Mouse (Mus musculus) forebrain, postnatal 0 days (tissue): ENCODE data around the gene Frmd5. TPM values are rescaled to one million over a fixed set of nuclear protein-coding genes. Genes with fewer than 3 reads are reported as not detected.

Source experiments
- ATAC-seq: fragments of 200-750 bp; cut with Nextera tagmentation; 2 replicates; pipeline ENCODE4 v1.8.0; 2017; ENCODE audit warnings: mild to moderate bottlenecking, moderate library complexity
- DNase-seq: peaks from one replicate; pipeline ENCODE4 v3.0.0-alpha.2; 2015
- H3K27ac ChIP-seq: fragments of 300-500 bp; sonication (generic); 2 replicates; pipeline ENCODE4 v1.5.1; 2014; ENCODE audit warnings: low read depth, mild to moderate bottlenecking, antibody characterized with exemption, low read length, moderate library complexity, mixed read lengths
- H3K27me3 ChIP-seq: fragments of 300-500 bp; sonication (generic); 2 replicates; pipeline ENCODE4 v1.6.1; 2014; ENCODE audit warnings: mild to moderate bottlenecking, low read length, mixed read lengths; ENCODE audit not compliant: insufficient read depth
- H3K36me3 ChIP-seq: fragments of 300-500 bp; sonication (generic); 2 replicates; pipeline ENCODE4 v1.6.1; 2014; ENCODE audit warnings: mild to moderate bottlenecking, moderate library complexity; ENCODE audit not compliant: insufficient read depth
- H3K4me1 ChIP-seq: fragments of 300-500 bp; sonication (generic); 2 replicates; pipeline ENCODE4 v1.6.1; 2014; ENCODE audit warnings: antibody characterized with exemption; ENCODE audit not compliant: insufficient read depth
- H3K4me2 ChIP-seq: fragments of 300-500 bp; sonication (generic); 2 replicates; pipeline ENCODE4 v1.6.1; 2014; ENCODE audit warnings: low read depth, mild to moderate bottlenecking, moderate library complexity
- H3K4me3 ChIP-seq: fragments of 300-500 bp; sonication (generic); 2 replicates; pipeline ENCODE4 v1.5.1; 2014; ENCODE audit warnings: low read depth, low read length, mixed read lengths
- H3K9ac ChIP-seq: fragments of 300-500 bp; sonication (generic); 2 replicates; pipeline ENCODE4 v1.6.1; 2014; ENCODE audit warnings: mild to moderate bottlenecking
- H3K9me3 ChIP-seq: fragments of 300-500 bp; sonication (generic); 2 replicates; pipeline ENCODE4 v1.6.1; 2016; ENCODE audit warnings: low read length
- CTCF ChIP-seq: sonication (generic); IDR thresholded peaks from 2 replicates; pipeline ENCODE4 v1.5.1; 2016; ENCODE audit warnings: antibody characterized with exemption, control low read depth, low read depth
- WGBS: fragments of 180-500 bp; shearing (Covaris S2); extraction: QIAGEN DNeasy Blood & Tissue Kit; methylation state at CpG from one replicate; pipeline ENCODE4 v1.1.7; 2014; 5-methylcytosine and 5-hydroxymethylcytosine counted together
- polyA plus RNA-seq: library from polyadenylated mRNA; unstranded; fragments of >200 nt; fragmentation: Nextera tagmentation; extraction: Ambion mirVana; gene quantifications from 2 replicates; pipeline ENCODE4 v1.2.1, GENCODE M21; 2015
- total RNA-seq: library from RNA; depleted of rRNA; stranded (reverse); fragments of >200 nt; gene quantifications from 2 replicates; pipeline ENCODE4 v1.2.3, GENCODE M21; 2014

Gene Frmd5
- total and polyA plus RNA-seq, 2 experiments from 2014 or later, result 15.7 to 53.3 TPM

DNA sequence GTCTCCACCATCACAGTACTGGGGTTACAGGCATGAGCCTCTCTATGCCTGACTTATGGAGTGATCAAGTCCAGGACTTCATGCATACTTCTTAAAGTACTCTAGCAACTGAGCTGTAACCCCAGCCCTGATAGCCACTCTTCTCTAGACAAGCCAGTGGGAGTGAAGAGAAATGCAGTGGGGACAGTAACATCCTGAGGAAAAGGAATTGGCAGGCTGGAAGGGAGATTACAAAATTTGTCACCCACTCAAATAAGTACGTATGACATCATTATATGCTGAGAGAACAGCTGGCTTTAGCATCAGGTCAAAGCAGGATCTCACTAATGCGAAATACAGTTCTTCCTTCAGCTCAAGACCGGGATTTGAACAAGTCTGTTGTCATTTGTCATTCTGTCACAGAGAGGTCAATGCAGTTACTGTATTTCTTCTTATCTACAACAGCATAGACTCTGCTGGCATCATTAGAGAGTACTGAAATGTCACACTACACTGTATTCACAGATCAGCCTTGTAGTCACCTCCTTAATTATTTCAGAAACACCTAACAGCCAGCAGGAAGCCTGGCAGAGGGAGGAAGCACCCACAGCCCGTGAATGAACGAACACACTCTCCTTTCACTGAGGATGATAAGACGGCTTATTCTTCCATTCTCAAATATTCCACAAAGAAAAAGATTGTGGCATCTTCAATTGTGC lies 129.8 kb downstream of the Frmd5 start:
- Histone ChIP-seq H3K36me3 (no peaks in the 10 kb centered on the region), H3K27ac (peak overlapping the region; percentile 23), H3K9me3 (no peaks in the 10 kb centered on the region), H3K27me3 (no peaks in the 10 kb centered on the region), H3K9ac (0 out of 2 replicates have a peak overlapping the region, but pooled peaks have one; percentile 10), H3K4me2 (no peak overlapping the region), H3K4me1 (no peaks in the 10 kb centered on the region; the same call in 1 of the 2 replicates), H3K4me3 (no peak overlapping the region)
- DNase-seq (no peak), ATAC-seq (peak; percentile 40)
- no peak for TF ChIP-seq CTCF
- 41% methylated on average over 6 of the region's 6 CpGs for WGBS

DNA sequence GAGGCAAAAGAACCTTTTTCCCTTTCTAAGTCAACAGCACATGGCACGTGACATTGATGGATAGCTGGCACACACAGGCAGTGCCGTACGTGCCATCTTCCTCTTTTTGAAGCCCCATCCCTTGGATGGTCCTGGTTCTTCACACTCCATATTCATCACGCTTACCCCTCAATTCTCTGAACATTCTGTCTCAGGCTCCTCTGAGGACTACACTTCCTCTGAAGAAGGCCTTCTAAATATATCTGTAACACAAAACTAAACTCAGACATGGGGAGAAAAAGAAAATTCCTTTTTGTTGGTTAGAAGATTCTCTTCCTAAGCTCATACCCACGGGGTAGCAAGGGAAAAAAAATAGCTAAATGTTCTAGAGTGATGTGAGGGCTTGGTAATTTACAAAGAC lies 131.0 kb downstream of the Frmd5 start:
- ATAC-seq (no peak), DNase-seq (no peak)
- H3K27ac ChIP-seq, result no peak overlapping the region
- TF ChIP-seq CTCF, result no peak
- WGBS, result 75% methylated on average over 5 of the region's 5 CpGs
- no peak overlapping the region for H3K9ac ChIP-seq
- no peak overlapping the region for H3K4me3 ChIP-seq
- no peak overlapping the region for H3K4me2 ChIP-seq
- H3K36me3 ChIP-seq, result no peaks in the 10 kb centered on the region
- H3K9me3 ChIP-seq, result no peaks in the 10 kb centered on the region
- H3K4me1 ChIP-seq, result no peaks in the 10 kb centered on the region; the same call in 1 of the 2 replicates
- no peaks in the 10 kb centered on the region for H3K27me3 ChIP-seq

DNA sequence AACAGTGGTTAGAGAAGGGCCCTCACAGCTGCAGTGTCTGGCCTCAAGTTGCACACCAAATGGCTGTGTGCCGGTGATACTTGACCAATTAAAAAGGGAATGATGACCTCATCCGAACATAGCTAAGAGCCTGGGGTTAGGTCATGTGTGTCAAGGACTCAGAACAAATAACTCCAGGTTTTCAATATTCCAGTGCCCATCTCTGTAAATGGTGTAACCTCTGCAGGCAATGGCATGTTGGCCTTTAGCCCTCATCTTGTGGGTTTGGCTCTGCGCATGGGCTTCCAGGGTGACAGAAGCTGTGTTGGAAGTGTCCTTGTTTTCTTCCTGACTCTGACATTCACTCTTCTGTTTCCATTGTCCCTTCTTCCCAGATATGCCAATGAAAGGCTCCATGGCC lies 131.8 kb downstream of the Frmd5 start:
- no peak for TF ChIP-seq CTCF
- ATAC-seq (no peak), DNase-seq (no peak)
- no peak overlapping the region for H3K9ac ChIP-seq
- no peak overlapping the region for H3K27ac ChIP-seq
- no peaks in the 10 kb centered on the region for H3K27me3 ChIP-seq
- no peaks in the 10 kb centered on the region; the same call in 1 of the 2 replicates for H3K4me1 ChIP-seq
- H3K4me3 ChIP-seq, result no peak overlapping the region
- WGBS, result 67% methylated on average over 3 of the region's 3 CpGs
- H3K9me3 ChIP-seq, result no peaks in the 10 kb centered on the region
- H3K4me2 ChIP-seq, result no peak overlapping the region
- no peaks in the 10 kb centered on the region for H3K36me3 ChIP-seq

DNA sequence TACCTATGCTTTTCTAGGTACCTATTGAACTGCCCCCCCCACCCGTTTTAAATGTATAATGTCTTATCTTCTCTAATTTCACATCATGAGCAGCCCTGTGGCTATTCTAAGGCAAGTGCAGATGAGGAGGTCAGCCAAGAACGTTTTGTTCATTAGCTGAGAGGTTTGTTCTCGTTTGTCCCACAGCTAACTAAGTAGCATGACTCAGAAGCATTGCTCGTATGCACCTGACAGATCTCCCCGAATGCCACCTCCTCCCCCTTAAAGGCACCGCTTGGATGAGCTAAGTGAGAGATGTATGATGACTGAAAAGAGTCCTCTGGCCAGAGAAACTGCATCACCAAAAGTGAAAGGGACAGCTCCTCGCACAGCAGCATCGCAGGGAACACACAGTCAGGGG lies 132.7 kb downstream of the Frmd5 start:
- H3K4me2 ChIP-seq, result no peak overlapping the region
- TF ChIP-seq CTCF, result no peak
- no peak overlapping the region for H3K9ac ChIP-seq
- DNase-seq (no peak), ATAC-seq (no peak)
- no peaks in the 10 kb centered on the region for H3K9me3 ChIP-seq
- H3K4me1 ChIP-seq, result no peaks in the 10 kb centered on the region; the same call in 1 of the 2 replicates
- H3K27me3 ChIP-seq, result no peaks in the 10 kb centered on the region
- H3K27ac ChIP-seq, result no peak overlapping the region
- no peaks in the 10 kb centered on the region for H3K36me3 ChIP-seq
- no peak overlapping the region for H3K4me3 ChIP-seq
- 44% methylated on average over 8 of the region's 8 CpGs for WGBS

DNA sequence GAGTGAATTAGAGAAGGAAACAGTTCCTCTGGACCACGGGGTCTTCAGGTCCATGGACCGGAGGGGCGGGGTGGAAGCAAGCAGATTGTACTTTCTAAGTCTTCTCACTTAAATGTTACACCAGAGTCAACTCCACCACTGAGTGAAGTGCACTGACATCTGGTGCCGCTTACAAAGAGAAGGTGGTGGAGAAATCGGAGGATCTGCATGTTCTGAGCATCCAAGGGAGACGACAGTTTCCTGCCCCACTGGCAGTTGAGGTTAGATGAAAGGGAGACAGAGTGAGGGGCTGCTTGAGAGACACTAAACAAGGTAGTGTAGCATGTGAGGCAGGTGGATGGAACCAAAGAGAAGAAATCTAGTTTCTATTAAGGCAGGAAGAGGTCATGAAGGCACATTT lies 137.0 kb downstream of the Frmd5 start:
- no peaks in the 10 kb centered on the region for H3K36me3 ChIP-seq
- no peak for DNase-seq
- 89% methylated on average over 6 of the region's 6 CpGs for WGBS
- no peaks in the 10 kb centered on the region for H3K27me3 ChIP-seq
- no peaks in the 10 kb centered on the region for H3K4me1 ChIP-seq
- no peak overlapping the region for H3K4me2 ChIP-seq
- no peak overlapping the region for H3K27ac ChIP-seq
- H3K9me3 ChIP-seq, result no peaks in the 10 kb centered on the region
- no peak for TF ChIP-seq CTCF
- no peak overlapping the region for H3K4me3 ChIP-seq
- H3K9ac ChIP-seq, result no peak overlapping the region
- no peak for ATAC-seq

DNA sequence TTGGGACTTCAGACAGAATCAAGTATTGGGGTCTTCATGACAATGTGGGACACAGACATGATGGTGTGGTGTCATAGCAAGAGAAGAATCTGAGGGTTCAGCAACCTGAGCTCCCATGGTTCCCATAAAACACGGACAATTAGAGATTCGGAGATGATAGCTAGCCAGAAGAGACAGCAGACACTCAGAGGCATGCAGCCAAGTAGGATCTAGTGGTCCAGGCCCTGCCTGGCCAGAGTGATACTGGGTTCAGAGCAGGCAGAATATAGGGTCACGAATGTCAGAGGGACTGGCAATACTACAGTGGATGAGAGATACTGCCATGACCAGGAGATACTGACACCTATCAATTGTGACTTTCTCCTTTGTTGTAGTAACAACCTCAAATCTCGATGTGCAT lies 138.6 kb downstream of the Frmd5 start:
- H3K27me3 ChIP-seq, result no peaks in the 10 kb centered on the region
- no peak overlapping the region for H3K4me2 ChIP-seq
- ATAC-seq (no peak), DNase-seq (no peak)
- H3K9me3 ChIP-seq, result no peaks in the 10 kb centered on the region
- H3K27ac ChIP-seq, result no peak overlapping the region
- TF ChIP-seq CTCF, result no peak
- no peaks in the 10 kb centered on the region for H3K36me3 ChIP-seq
- no peaks in the 10 kb centered on the region for H3K4me1 ChIP-seq
- 85% methylated on average over 4 of the region's 4 CpGs for WGBS
- no peak overlapping the region for H3K9ac ChIP-seq
- H3K4me3 ChIP-seq, result no peak overlapping the region

DNA sequence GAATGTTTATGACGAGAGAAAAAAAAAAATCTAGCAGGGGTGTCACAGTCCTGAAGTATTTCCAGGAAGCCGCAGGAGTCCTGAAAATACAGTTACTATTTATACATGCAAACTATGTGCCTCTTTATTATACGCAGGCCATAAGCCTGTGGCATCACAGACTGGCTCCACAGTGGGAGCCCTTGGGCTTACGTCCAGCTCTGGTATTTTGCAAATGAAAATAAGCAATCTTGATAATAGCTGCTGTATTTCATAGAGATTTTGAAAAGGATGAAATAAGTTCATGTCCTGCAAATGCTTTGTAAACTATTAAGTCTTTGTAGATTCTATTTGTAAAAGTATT lies 145.8 kb downstream of the Frmd5 start:
- peak; percentile 67 for ATAC-seq
- no peaks in the 10 kb centered on the region for H3K36me3 ChIP-seq

More for the DNA sequence above, 145.8 kb downstream of the Frmd5 start:
- Histone ChIP-seq H3K4me1 (no peaks in the 10 kb centered on the region), H3K27me3 (no peaks in the 10 kb centered on the region), H3K9me3 (no peaks in the 10 kb centered on the region), H3K27ac (no peak overlapping the region), H3K9ac (no peak overlapping the region), H3K4me3 (no peak overlapping the region), H3K4me2 (no peak overlapping the region)
- 21% methylated on average over 4 of the region's 4 CpGs for WGBS
- DNase-seq, result no peak
- TF ChIP-seq CTCF, result no peak
